Mouse (Mus musculus): ENCODE data around the gene Zfyve1.

Zfyve1 gene

GRCm38 (mm10) chr12:83580283-83580682 lies 16.7 kb downstream of the Zfyve1 start:
- no peak for DNase-seq (ENCODE audit: low spot score)

GRCm38 (mm10) chr12:83578896-83579569 lies 18.0 kb downstream of the Zfyve1 start:
- peak; percentile 78 for DNase-seq (ENCODE audit: low spot score)

- no peak for DNase-seq (ENCODE audit: low spot score)
These were observed 18.7 kb downstream of the Zfyve1 start for GRCm38 (mm10) chr12:83578356-83578755.

GRCm38 (mm10) chr12:83577445-83577844 lies 19.6 kb downstream of the Zfyve1 start:
- no peak for DNase-seq (ENCODE audit: low spot score)

- no peak for DNase-seq (ENCODE audit: low spot score)
These were observed 24.3 kb downstream of the Zfyve1 start for GRCm38 (mm10) chr12:83572717-83573116.

GRCm38 (mm10) chr12:83569866-83570265 lies 27.2 kb downstream of the Zfyve1 start:
- DNase-seq (ENCODE audit: low spot score): no peak

- no peak for DNase-seq (ENCODE audit: low spot score)
These were observed 34.4 kb downstream of the Zfyve1 start for GRCm38 (mm10) chr12:83562589-83562988.

GRCm38 (mm10) chr12:83560189-83560588 lies 36.8 kb downstream of the Zfyve1 start:
- DNase-seq (ENCODE audit: low spot score): no peak

- DNase-seq (ENCODE audit: low spot score): no peak
These were observed 38.5 kb downstream of the Zfyve1 start for GRCm38 (mm10) chr12:83558496-83558895.

GRCm38 (mm10) chr12:83555605-83556004 lies 41.4 kb downstream of the Zfyve1 start:
- no peak for DNase-seq (ENCODE audit: low spot score)

GRCm38 (mm10) chr12:83553816-83554215 lies 43.2 kb downstream of the Zfyve1 start:
- no peak for DNase-seq (ENCODE audit: low spot score)

GRCm38 (mm10) chr12:83551305-83551704 lies 45.7 kb downstream of the Zfyve1 start:
- DNase-seq (ENCODE audit: low spot score): no peak

GRCm38 (mm10) chr12:83544791-83545190 lies 52.2 kb downstream of the Zfyve1 start:
- no peak for DNase-seq (ENCODE audit: low spot score)

- DNase-seq (ENCODE audit: low spot score): no peak
These were observed 53.0 kb downstream of the Zfyve1 start for GRCm38 (mm10) chr12:83543997-83544396.

- no peak for DNase-seq (ENCODE audit: low spot score)
These were observed 61.0 kb downstream of the Zfyve1 start for GRCm38 (mm10) chr12:83536039-83536438.

GRCm38 (mm10) chr12:83535428-83535827 lies 61.6 kb downstream of the Zfyve1 start:
- no peak for DNase-seq (ENCODE audit: low spot score)

GRCm38 (mm10) chr12:83534190-83534589 lies 62.8 kb downstream of the Zfyve1 start:
- DNase-seq (ENCODE audit: low spot score): no peak

- DNase-seq (ENCODE audit: low spot score): no peak
These were observed 64.1 kb downstream of the Zfyve1 start for GRCm38 (mm10) chr12:83532966-83533365.

- DNase-seq (ENCODE audit: low spot score): no peak
These were observed 65.0 kb downstream of the Zfyve1 start for GRCm38 (mm10) chr12:83531992-83532391.

- no peak for DNase-seq (ENCODE audit: low spot score)
These were observed 68.4 kb downstream of the Zfyve1 start for GRCm38 (mm10) chr12:83528665-83529064.

- peak; percentile 21 for DNase-seq (ENCODE audit: low spot score)
These were observed 69.2 kb downstream of the Zfyve1 start for GRCm38 (mm10) chr12:83527816-83528215.

- DNase-seq (ENCODE audit: low spot score): peak; percentile 32
These were observed 71.0 kb downstream of the Zfyve1 start for GRCm38 (mm10) chr12:83525822-83526544.

GRCm38 (mm10) chr12:83524329-83524728 lies 72.7 kb downstream of the Zfyve1 start:
- peak; percentile 65 for DNase-seq (ENCODE audit: low spot score)

GRCm38 (mm10) chr12:83523892-83524291 lies 73.1 kb downstream of the Zfyve1 start:
- no peak for DNase-seq (ENCODE audit: low spot score)

All from adipocyte (in vitro differentiated cells).